In the genomic region with DNA sequence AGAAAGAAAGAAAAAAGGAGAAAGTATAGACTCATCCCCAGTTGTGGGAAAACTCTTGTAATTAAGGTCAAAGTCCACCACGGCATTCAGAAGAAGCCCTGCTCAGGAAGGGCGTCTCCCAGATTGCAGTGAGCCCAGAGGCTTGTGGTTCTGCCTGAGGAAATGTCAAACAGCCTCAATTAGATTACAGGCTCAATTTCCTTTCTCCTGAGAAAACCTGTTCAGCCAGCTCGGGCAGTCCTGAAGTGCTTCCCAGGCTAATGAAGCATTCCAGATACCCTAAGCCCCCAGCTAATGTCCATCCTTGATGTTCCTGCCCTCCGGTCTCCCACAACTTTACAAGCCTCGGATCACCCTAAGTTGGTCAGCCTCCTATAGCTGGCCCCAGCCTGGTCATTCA, we compare ENCODE assay signal across 15 mouse cellular contexts. TPM values are rescaled to one million over a fixed set of nuclear protein-coding genes. Genes with fewer than 3 reads are reported as not detected.
DNase-seq lines count a peak whose midpoint lies in the region; ATAC-seq and TF ChIP-seq lines count a peak whose summit lies in the region.
"Had no signal": no experiment of that assay in that cellular context is flagged by ENCODE, and none has a peak within 500 bp of the region (broad histone marks: within the 10 kb centered on the region; RNA-seq: fewer than 3 reads in every experiment).

No protein-coding gene starts in this region.

- no peak for TF ChIP-seq POLR2A in kidney, adult 2 months (IDR thresholded peaks at IDR 0.05; ENCODE audit: low read depth, low read length)

- no peak for ATAC-seq in kidney, embryonic 14.5 days (ENCODE audit: low FRiP score, low TSS enrichment)
- no peak for ATAC-seq in activated CD4-positive, CD25-positive, alpha-beta regulatory T cell, adult 4 months
- ATAC-seq: forebrain, embryonic 15.5 days had no signal

- no peaks in the 10 kb centered on the region for H3K36me3 ChIP-seq in kidney, adult 2 months (ENCODE audit: control insufficient read depth, insufficient read depth, low read length)
- H3K36me3 ChIP-seq in kidney, embryonic 14.5 days (ENCODE audit: control insufficient read depth, insufficient read depth, low read length), result no peaks in the 10 kb centered on the region
- H3K36me3 ChIP-seq: forebrain, embryonic 15.5 days; heart, embryonic 15.5 days; liver, embryonic 15.5 days had no signal

- DNase-seq in kidney, adult 2 months, result peak; percentile 33
- peak; percentile 46 for DNase-seq in ES-CJ7 (ENCODE audit: low read depth, low spot score)
- peak; percentile 66 for DNase-seq in lung, postnatal 25 days (ENCODE audit: low spot score)
- DNase-seq in right cerebral cortex, postnatal 14 days, result no peak
- DNase-seq: adrenal gland, postnatal 36 days; cerebellum, postnatal 25 days; right cerebral cortex, postnatal 4 days; thymus, postnatal 14 days had no signal

- no peak overlapping the region for H3K27ac ChIP-seq in kidney, adult 2 months (ENCODE audit: insufficient read depth, low read depth, low read length)
- H3K27ac ChIP-seq in kidney, embryonic 14.5 days (ENCODE audit: low read depth, low read length), result no peak overlapping the region
- H3K27ac ChIP-seq in brown adipose tissue, adult 24 weeks (replicated peaks; ENCODE audit: low read depth, low read length), result peak overlapping the region; percentile 92
- H3K27ac ChIP-seq: forebrain, embryonic 15.5 days; heart, embryonic 15.5 days; liver, embryonic 15.5 days had no signal

- no peak for TF ChIP-seq CTCF in kidney, adult 2 months (conservative IDR thresholded peaks at IDR 0.05; ENCODE audit: insufficient read depth, insufficient read length, low read depth, low read length)

- H3K4me3 ChIP-seq in kidney, adult 2 months (ENCODE audit: insufficient read depth, low read depth, low read length), result no peak overlapping the region
- H3K4me3 ChIP-seq in kidney, embryonic 14.5 days (ENCODE audit: low read length), result no peak overlapping the region
- H3K4me3 ChIP-seq in brown adipose tissue, adult 24 weeks (ENCODE audit: insufficient read depth, low read depth, low read length), result no peak overlapping the region; the same call in 1 of the 2 replicates
- H3K4me3 ChIP-seq: forebrain, embryonic 15.5 days; heart, embryonic 15.5 days; liver, embryonic 15.5 days had no signal

- H3K9ac ChIP-seq in kidney, embryonic 14.5 days (ENCODE audit: low read depth, low read length), result no peak overlapping the region
- H3K9ac ChIP-seq: forebrain, embryonic 15.5 days; heart, embryonic 15.5 days; liver, embryonic 15.5 days had no signal

- no peaks in the 10 kb centered on the region for H3K4me1 ChIP-seq in kidney, adult 2 months (ENCODE audit: control insufficient read depth, insufficient read depth, low read length)
- H3K4me1 ChIP-seq in kidney, embryonic 14.5 days (ENCODE audit: control insufficient read depth, insufficient read depth, low read length), result peaks cover 15% of the 10 kb centered on the region; the same call in 1 of the 2 replicates
- peaks cover 8% of the 10 kb centered on the region; the same call in 1 of the 2 replicates for H3K4me1 ChIP-seq in brown adipose tissue, adult 24 weeks (ENCODE audit: control insufficient read depth, insufficient read depth, insufficient read length, low read length)

- H3K9me3 ChIP-seq in kidney, embryonic 14.5 days (ENCODE audit: control insufficient read depth, low read length), result no peaks in the 10 kb centered on the region
- H3K9me3 ChIP-seq: forebrain, embryonic 15.5 days; heart, embryonic 15.5 days; liver, embryonic 15.5 days had no signal

- H3K4me2 ChIP-seq in kidney, embryonic 14.5 days (replicated peaks; ENCODE audit: low read depth, low read length), result no peak overlapping the region
- H3K4me2 ChIP-seq: forebrain, embryonic 15.5 days; liver, embryonic 15.5 days had no signal

- no peaks in the 10 kb centered on the region for H3K27me3 ChIP-seq in kidney, adult 2 months (replicated peaks; ENCODE audit: control insufficient read depth, insufficient read depth, low read length)
- peaks cover 8% of the 10 kb centered on the region; the same call in 1 of the 2 replicates for H3K27me3 ChIP-seq in kidney, embryonic 14.5 days (ENCODE audit: control insufficient read depth, insufficient read depth, low read length)

- 18% methylated on average over 5 of the region's 5 CpGs for WGBS in kidney, adult 2 months
- WGBS in kidney, embryonic 14.5 days, result 16% methylated on average over 5 of the region's 5 CpGs

RNA-seq across cellular contexts. Expression of gene Zfp213, which starts 20.7 kb away (rescaled TPM):
- 12.0 and 14.9 TPM in 2 replicates for polyA plus RNA-seq in kidney, adult 2 months (2012; rRNA removed)
- 19.5 and 24.9 TPM in 2 replicates for polyA plus RNA-seq in kidney, embryonic 14.5 days (2014; fragmentation: Nextera tagmentation; extraction: Ambion mirVana)
- 3.4 and 4.6 TPM in 2 replicates for polyA plus RNA-seq in brown adipose tissue, adult 24 weeks (2012; ENCODE audit: insufficient read depth, insufficient read length, missing spikeins)
- 1 to 10 TPM; 4.3 to 4.9 TPM for polyA plus RNA-seq in activated CD4-positive, CD25-positive, alpha-beta regulatory T cell, adult 4 months (2017; shearing (Covaris generic))

RNA-seq across cellular contexts. Expression of gene Zfp13, which starts 56.0 kb away (rescaled TPM):
- polyA plus RNA-seq in kidney, adult 2 months (2012; rRNA removed), result 7.9 and 9.8 TPM in 2 replicates
- 15.3 and 19.1 TPM in 2 replicates for polyA plus RNA-seq in kidney, embryonic 14.5 days (2014; fragmentation: Nextera tagmentation; extraction: Ambion mirVana)
- 1.8 and 3.7 TPM in 2 replicates for polyA plus RNA-seq in brown adipose tissue, adult 24 weeks (2012; ENCODE audit: insufficient read depth, insufficient read length, missing spikeins)
- not detected for polyA plus RNA-seq in activated CD4-positive, CD25-positive, alpha-beta regulatory T cell, adult 4 months (2017; shearing (Covaris generic))

RNA-seq across cellular contexts. Expression of gene Zscan10, which starts 57.3 kb away (rescaled TPM):
- 0.11 TPM in 1 of 2 replicates, not detected in the other for polyA plus RNA-seq in kidney, adult 2 months (2012; rRNA removed)
- polyA plus RNA-seq in kidney, embryonic 14.5 days (2014; fragmentation: Nextera tagmentation; extraction: Ambion mirVana), result 0.29 and 0.45 TPM in 2 replicates
- polyA plus RNA-seq in brown adipose tissue, adult 24 weeks (2012; ENCODE audit: insufficient read depth, insufficient read length, missing spikeins), result not detected in 2 replicates
- 1 to 10 TPM; 1.3 to 3.4 TPM for polyA plus RNA-seq in activated CD4-positive, CD25-positive, alpha-beta regulatory T cell, adult 4 months (2017; shearing (Covaris generic))
- polyA plus RNA-seq: forebrain, embryonic 15.5 days; heart, embryonic 15.5 days; liver, embryonic 15.5 days; neural tube, embryonic 11.5 days had no signal
